Mouse (Mus musculus) ES-E14 (cell line): ENCODE measurements around the gene Cd164. TPM values are rescaled to one million over a fixed set of nuclear protein-coding genes. Genes with fewer than 3 reads are reported as not detected.

Source experiments
- DNase-seq: peaks from one replicate; pipeline ENCODE4 v3.0.0-alpha.2; 2013; ENCODE audit warnings: low read depth, low spot score
- H3K27ac ChIP-seq: 2 replicates; pipeline ENCODE4 v1.5.1; 2012; ENCODE audit warnings: low read depth, mild to moderate bottlenecking, low read length, moderate library complexity, mixed read lengths; ENCODE audit not compliant: poor library complexity, insufficient read depth, severe bottlenecking
- H3K36me3 ChIP-seq: 2 replicates; pipeline ENCODE4 v1.6.1; 2012; ENCODE audit warnings: mild to moderate bottlenecking, low read length, moderate library complexity, mixed read lengths; ENCODE audit not compliant: control insufficient read depth, poor library complexity, insufficient read depth, severe bottlenecking
- H3K4me1 ChIP-seq, 2 experiments: fragments of 150-350 bp in 1 of 2; sonication (generic) in 1 of 2; 2 replicates each; pipeline ENCODE4 v1.6.1; 2012; ENCODE audit warnings: low read length in 2 of 2, mild to moderate bottlenecking in 1 of 2, mixed read lengths in 1 of 2; ENCODE audit not compliant: control insufficient read depth in 2 of 2, insufficient read depth in 2 of 2, poor library complexity in 1 of 2
- H3K4me3 ChIP-seq, 2 experiments: fragments of 150-350 bp in 1 of 2; sonication (generic) in 1 of 2; 2 replicates each; pipeline ENCODE4 v1.5.1; 2012; ENCODE audit warnings: low read length in 2 of 2, low read depth in 1 of 2, mild to moderate bottlenecking in 1 of 2, mixed read lengths in 1 of 2; ENCODE audit not compliant: insufficient read depth in 1 of 2, poor library complexity in 1 of 2, severe bottlenecking in 1 of 2
- H3K9ac ChIP-seq: 2 replicates; pipeline ENCODE4 v1.6.1; 2012; ENCODE audit warnings: low read depth, mild to moderate bottlenecking, low read length, mixed read lengths; ENCODE audit not compliant: poor library complexity, insufficient read depth, severe bottlenecking
- H3K9me3 ChIP-seq: fragments of 150-350 bp; sonication (generic); 2 replicates; pipeline ENCODE4 v1.6.1; 2012; ENCODE audit warnings: low read depth, mild to moderate bottlenecking, low read length; ENCODE audit not compliant: control insufficient read depth, insufficient read depth
- CHD2 ChIP-seq: IDR thresholded peaks from 2 replicates; pipeline ENCODE4 v1.6.1; 2014; ENCODE audit warnings: mild to moderate bottlenecking, low read depth, low read length, inconsistent platforms
- HCFC1 ChIP-seq: IDR thresholded peaks from 2 replicates; pipeline ENCODE4 v1.6.1; 2012; ENCODE audit warnings: low read length, inconsistent platforms, borderline replicate concordance; ENCODE audit not compliant: insufficient read depth
- MAFK ChIP-seq: IDR thresholded peaks from 2 replicates; pipeline ENCODE4 v1.6.1; 2014; ENCODE audit warnings: mild to moderate bottlenecking, low read depth, low read length, inconsistent platforms; ENCODE audit not compliant: insufficient read depth
- ZC3H11A ChIP-seq: IDR thresholded peaks from 2 replicates; pipeline ENCODE4 v1.6.1; 2012; ENCODE audit warnings: low read depth, mild to moderate bottlenecking, inconsistent platforms, low read length, borderline replicate concordance
- ZNF384 ChIP-seq: IDR thresholded peaks from 2 replicates; pipeline ENCODE4 v1.6.1; 2012; ENCODE audit warnings: low read depth, low read length, inconsistent platforms
- in situ Hi-C, 2 experiments: fragments of 600-800 bp; cut with MboI; formaldehyde crosslinking; loops; one replicate each; pipeline ENCODE4 v1.15.1; 2025; ENCODE audit warnings: low sequenced_read_pairs in 2 of 2, inconsistent platforms in 1 of 2; ENCODE audit not compliant: unreplicated experiment in 2 of 2
- total RNA-seq: library from RNA; depleted of rRNA; stranded (reverse); fragments of 300-350 nt; gene quantifications from 2 replicates; pipeline ENCODE4 v1.2.3, GENCODE M21; 2012

Cd164 gene
- total RNA-seq, 1 experiment, result 127 TPM

GRCm38 (mm10) chr10:41473782-41474468 lies 45.3 kb upstream of the Cd164 start:
- H3K36me3 ChIP-seq, result no peaks in the 10 kb centered on the region
- no peak overlapping the region for H3K9ac ChIP-seq
- no peak overlapping the region for H3K4me3 ChIP-seq
- H3K9me3 ChIP-seq, result no peaks in the 10 kb centered on the region
- peaks cover 8 to 24% of the 10 kb centered on the region in 2 experiments for H3K4me1 ChIP-seq
- in situ Hi-C loops, result no loop called here
- no peak for DNase-seq
- no peak overlapping the region for H3K27ac ChIP-seq
- TF ChIP-seq HCFC1 (no peak), MAFK (0 out of 2 replicates have a peak, but pooled peaks have one; percentile 5)

GRCm38 (mm10) chr10:41474981-41475391 lies 44.2 kb upstream of the Cd164 start:
- TF ChIP-seq HCFC1 (no peak), MAFK (no peak), ZNF384 (no peak), ZC3H11A (no peak), CHD2 (no peak)
- no peak overlapping the region for H3K9ac ChIP-seq
- in situ Hi-C loops, result no loop called here
- H3K27ac ChIP-seq, result no peak overlapping the region
- H3K4me3 ChIP-seq, result no peak overlapping the region
- H3K4me1 ChIP-seq, result peaks cover 7 to 26% of the 10 kb centered on the region in 2 experiments
- DNase-seq, result no peak
- no peaks in the 10 kb centered on the region for H3K9me3 ChIP-seq
- no peaks in the 10 kb centered on the region for H3K36me3 ChIP-seq

DNA sequence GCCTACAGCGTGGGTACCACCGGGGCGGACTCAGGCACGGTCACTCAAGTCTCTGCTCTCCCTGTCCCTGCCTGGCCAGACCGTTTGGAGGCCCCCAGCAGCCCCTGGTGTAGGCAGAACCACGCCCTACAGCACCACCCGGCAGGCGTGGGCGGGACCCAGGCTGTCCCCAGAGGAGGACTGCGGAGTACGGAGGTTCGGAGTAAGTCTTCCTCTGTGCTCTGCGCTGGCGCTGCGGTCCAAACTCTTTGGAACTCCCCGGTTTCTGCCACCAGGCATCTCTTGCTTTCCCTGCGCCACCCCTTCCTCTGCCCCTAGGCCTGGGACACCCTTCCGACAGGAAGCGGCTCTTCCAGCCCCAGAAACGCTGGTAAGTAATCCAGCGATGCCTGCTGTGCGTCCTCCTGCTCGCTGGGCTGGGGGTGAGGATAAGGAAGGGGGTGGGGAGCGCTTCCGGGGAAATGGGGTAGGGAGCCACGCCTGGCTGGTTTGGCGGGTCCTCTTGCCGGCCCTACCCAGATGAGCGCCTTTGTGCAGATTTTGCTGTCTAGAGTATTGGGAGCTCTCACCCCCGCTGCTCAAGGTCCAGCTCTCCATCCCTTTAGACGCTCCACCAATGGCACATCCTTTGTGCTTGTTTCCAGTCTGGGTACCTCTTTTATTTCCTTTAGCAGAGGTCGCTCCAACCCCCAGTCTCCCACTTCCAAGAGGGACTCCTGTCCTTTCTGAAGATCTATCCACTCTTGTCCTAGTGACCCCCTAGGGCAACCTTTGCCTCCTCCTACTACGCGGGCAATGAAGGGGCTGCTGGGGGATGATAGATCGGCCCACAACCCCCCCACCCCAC lies 42.8 kb upstream of the Cd164 start, which contains the start of gene Mical1:
TSS of gene Mical1 (plus strand) at position 144 of the 847 bp plus-strand sequence.
- peaks cover 2 to 23% of the 10 kb centered on the region in 2 experiments for H3K4me1 ChIP-seq
- no peak for DNase-seq
- H3K27ac ChIP-seq, result peak within 1 kb of the TSS; percentile 37
- TF ChIP-seq MAFK (no peak), ZNF384 (no peak), ZC3H11A (no peak), CHD2 (no peak), HCFC1 (no peak)
- in situ Hi-C loops, result no loop called here
- H3K9me3 ChIP-seq, result no peaks in the 10 kb centered on the region
- H3K4me3 ChIP-seq, result peak within 1 kb of the TSS; percentile 64 to 97
- no peaks in the 10 kb centered on the region for H3K36me3 ChIP-seq
- H3K9ac ChIP-seq, result peak within 1 kb of the TSS; percentile 76

DNA sequence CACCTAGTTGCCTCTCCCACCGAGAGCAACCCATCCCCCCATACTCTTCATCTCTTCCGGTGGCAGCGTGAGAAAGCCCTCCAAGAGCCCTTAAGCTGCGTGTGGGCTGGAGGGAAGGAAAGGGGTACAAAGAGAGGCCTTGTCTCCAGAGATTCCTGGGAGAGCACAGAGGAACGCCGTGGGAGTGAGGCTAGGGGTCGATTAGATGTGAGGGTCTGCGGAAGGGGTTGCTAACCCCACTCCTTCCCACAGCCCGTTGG lies 42.3 kb upstream of the Cd164 start:
- DNase-seq, result no peak
- peak overlapping the region; percentile 64 to 97 for H3K4me3 ChIP-seq
- no peaks in the 10 kb centered on the region for H3K9me3 ChIP-seq
- TF ChIP-seq CHD2 (no peak), ZC3H11A (no peak), HCFC1 (no peak), MAFK (no peak), ZNF384 (no peak)
- peaks cover 2 to 27% of the 10 kb centered on the region in 2 experiments for H3K4me1 ChIP-seq
- H3K9ac ChIP-seq, result peak overlapping the region; percentile 40; the same call in 1 of the 2 replicates
- peak overlapping the region; percentile 37 for H3K27ac ChIP-seq
- H3K36me3 ChIP-seq, result peaks cover under 1% of the 10 kb centered on the region; the same call in 1 of the 2 replicates
- in situ Hi-C loops, result no loop called here
